Mouse (Mus musculus) hematopoietic stem cell, adult 5-6 weeks (primary cell): ENCODE measurements around the gene Jup. TPM values are rescaled to one million over a fixed set of nuclear protein-coding genes. Genes with fewer than 3 reads are reported as not detected.

Experiments
- ATAC-seq, 2 experiments: fragments of 125-278 bp in 1 of 2; replicated peaks in 1 of 2; 2 replicates each; pipeline ENCODE4 v1.8.0; 2016 to 2017; ENCODE audit warnings: inconsistent platforms in 2 of 2, mild to moderate bottlenecking in 2 of 2, moderate number of reproducible peaks in 2 of 2, low read depth in 1 of 2, moderate TSS enrichment in 1 of 2; ENCODE audit not compliant: low FRiP score in 2 of 2, poor library complexity in 2 of 2, severe bottlenecking in 2 of 2, insufficient read depth in 1 of 2, low TSS enrichment in 1 of 2
- total RNA-seq: library from RNA; stranded (forward); fragments of 172-1452, 232-1000 nt; gene quantifications from 2 replicates; pipeline ENCODE4 v1.2.3, GENCODE M21; 2017

The Jup gene
- total RNA-seq, 1 experiment from 2014 or later: 2.1 TPM

DNA sequence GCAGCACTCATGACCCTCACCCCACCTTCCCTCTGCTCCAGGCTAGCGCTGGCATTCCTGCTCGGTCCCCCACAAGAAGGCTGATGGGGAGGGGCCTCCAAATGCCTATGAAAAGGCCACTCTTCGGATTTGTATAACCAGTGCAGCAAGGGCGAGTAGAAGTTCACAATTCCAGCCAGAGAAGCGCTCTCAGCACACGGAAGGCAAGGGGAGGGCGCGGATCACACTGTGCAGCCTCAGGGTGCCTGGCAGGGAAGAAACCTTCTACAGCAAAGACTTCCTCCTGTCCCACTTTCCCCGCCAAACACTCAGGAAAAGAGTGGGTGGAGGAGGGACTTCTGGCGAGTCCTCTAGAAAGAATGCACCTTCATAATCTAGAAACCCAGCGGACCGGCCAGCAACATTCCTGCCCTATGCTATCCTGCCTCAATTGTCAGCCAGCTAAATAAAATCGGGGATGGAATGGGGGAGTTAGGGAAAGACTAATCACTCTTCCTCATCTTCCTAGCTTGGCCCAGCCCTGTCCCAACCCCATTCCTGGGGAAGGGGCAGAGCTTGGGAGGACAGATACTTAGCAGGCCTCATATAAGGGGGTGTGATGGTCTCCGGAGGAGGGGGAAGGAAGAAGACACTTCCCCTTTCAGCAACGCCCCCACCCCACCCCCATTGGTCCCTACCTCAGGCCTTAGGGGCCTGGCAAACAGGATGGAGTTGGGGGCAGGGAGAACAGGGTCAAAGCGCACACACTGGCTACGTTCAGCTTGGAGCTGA, 1.5 kb downstream of the Jup start:
- no peak for ATAC-seq

DNA sequence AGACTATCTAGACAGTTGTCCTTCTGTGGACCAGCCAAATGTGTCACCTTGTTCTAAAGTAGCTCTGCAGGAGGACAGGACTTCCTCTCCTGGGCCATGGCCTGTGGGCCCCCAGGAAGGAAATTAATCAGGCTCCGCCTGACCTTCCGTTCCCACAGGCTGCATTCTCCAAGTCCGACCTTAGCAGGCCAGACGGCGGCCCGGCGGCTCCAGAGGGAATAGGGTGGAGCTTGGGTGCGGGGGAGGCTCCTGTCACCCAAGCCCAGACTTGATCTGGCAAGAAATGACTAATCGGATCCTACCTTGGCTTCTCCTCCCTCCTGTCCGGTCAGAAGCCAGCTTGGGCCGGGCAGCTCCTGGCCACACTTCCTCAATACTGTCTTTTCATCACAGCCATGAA, 2.4 kb downstream of the Jup start:
- ATAC-seq: no peak

DNA sequence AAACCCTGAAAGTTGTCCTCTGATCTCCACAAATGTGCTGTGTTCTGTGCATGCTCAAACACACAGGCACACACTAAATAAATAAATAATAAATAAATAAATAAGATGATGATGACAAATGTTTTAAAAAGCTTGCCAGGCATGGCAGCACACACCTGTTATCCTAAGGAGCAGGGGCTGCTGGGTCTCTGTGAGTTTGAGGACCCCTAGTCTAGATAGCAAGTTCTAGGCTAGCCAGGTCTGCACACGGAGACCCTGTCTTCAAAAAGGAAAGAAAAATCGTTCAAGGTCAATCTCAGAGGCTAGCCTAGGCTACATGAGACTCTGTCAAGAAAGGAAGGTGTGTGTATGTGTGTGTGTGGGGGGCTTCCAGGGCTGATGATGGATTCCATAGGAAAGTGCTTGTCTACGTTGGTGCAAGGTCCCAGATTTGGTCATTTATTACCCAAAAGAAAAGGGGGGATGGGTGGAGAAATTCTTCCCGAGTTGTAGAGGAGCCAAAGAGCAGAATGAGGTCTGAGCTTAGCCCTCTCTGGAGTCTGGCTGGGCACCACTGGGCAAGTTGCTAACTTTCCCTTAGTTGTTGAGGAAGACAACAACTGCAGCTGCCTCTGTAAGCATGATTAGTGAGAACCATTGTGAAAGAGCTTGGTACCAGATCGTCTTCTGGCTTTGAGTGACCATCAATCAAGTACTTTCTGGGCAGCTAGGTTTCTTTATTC, 3.0 kb downstream of the Jup start:
- ATAC-seq: no peak

DNA sequence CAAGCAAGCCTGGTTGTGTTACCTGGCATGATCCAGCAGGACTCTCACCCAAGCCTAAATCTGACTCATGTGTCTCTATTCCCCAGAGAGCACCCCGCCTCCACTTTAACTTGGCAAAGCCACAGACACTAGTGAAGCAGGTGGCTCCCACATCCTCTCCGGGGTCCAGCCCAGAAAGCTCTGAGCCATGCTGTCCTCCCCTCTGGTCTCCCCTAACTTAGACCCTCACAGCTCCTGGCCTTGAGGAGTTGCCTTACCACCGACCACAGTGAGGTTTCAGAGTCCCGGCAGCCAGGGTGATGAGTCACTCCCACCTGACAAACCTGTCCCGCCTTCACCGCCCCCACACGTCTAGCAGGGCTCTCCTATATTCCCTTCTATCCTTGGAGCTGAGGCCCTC, 3.8 kb downstream of the Jup start:
- ATAC-seq: no peak

DNA sequence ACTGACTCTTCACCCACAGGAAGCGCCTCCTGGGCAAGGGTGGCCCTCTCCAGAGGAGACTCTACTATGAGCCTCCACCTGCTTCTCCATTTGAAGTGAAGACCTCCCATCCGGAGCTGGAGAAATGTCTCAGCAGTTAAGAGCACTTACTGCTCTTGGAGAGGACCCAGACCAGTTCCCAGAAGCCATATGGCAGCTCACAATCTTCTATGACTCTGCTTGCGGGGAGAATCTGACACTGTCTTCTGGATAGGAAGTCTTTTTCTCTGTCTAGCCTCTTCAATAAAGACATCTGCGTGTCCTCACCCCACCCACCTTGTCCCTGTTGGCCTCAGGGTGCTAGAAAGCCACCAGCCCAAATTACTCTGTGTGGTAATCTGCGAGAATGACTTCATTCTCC, 4.6 kb downstream of the Jup start:
- no peak for ATAC-seq

DNA sequence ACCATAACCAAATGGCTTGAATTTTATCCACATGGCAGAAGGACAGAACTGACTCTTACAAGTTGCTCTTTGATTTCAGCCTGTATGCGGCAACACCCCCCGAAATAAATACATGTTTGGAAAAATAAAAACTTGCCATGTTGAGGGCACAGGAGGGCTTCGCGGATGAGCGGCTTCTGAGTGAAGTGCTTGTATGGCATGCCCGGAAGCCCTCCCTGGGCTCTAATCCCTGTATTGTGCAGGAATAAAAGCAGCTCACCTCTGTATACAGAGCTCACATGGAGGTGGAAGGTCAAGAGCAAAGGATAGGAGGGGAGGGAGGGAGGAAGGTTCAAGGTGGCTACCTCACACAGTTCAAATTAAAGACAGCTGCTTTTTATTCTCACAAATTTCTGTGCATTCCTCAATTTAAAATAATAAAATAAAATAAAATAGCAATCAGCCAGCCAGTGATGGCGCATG, 5.6 kb downstream of the Jup start:
- ATAC-seq: no peak

DNA sequence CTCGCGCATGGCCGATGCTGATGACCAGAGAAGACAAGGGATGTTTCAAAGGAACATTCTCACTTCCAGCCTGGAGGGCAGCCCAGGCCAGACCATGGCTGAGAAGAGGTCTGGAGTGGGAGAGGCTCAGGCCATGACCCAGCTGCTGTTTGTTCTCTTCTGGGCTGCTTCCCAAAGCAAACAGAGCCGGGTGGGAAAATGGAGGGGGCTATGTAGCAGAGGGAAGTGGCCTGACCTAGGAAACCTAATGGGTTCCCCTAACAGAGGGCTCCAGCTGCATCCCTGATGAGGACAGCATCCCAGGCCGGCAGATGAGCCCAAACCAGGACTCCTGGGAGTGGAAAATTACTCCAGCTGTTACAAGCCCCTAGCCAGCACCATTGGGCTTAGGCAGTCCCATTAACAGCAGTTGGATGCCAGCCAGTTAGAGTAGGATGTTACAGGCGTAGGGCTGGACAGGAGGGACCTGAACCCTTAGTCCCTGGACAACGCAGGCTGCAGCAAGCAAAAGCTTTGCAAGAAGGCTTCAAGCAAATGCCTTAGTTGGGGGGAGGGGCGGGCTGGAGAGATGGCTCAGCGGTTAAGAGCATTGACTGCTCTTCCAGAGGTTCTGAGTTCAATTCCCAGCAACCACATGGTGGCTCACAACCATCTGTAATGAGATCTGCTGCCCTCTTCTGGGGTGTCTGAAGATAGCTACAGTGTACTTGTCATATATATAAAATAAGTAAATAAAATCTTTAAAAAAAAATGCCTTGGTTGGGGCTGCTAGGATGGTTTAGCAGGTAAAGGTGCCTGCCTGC, 6.3 kb downstream of the Jup start:
- no peak for ATAC-seq

DNA sequence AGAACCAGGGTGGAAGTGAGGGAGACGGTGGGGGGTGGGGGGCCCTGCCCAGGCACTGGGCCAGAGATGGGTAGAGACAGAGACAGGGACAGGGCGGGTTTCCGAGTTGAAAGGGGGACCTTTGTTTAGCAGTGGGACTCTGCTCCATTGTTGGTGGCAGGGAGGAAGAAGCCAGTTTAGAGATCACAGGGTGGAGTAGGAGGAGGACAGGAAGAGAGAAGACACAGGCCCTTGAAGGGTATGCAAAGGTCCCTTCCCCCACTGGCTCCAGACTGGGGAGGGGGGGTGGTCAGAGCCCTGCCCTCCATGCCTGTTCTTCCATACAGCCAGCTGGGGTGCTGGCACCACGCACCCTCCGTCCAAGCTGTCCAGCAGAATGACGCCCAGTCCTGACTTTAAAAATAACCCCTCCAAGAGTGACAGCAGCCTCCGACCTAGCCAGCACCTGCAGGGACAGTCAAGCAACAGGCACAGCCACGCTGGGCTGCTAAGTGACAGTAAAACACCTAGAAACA, 7.6 kb downstream of the Jup start:
- ATAC-seq: no peak

DNA sequence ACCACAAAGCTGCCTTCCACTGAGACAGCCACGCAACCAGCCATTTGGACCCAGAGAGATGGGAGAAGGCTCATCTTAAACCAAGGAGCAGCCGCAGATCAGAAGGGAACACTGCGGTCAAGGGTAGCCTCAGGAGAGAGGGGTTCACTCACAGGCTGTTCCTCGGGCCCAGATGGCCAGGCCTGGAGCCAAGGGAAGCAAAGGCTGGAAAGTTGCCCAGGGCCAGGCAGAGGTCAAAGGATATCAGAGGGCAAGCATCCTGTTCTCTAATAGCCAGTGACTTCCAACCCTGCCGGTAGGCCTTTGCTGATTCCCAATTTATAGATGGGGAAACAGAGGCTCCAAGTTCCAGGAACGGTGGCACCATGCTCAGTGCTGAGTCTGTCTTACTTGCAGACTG, 9.0 kb downstream of the Jup start:
- no peak for ATAC-seq

DNA sequence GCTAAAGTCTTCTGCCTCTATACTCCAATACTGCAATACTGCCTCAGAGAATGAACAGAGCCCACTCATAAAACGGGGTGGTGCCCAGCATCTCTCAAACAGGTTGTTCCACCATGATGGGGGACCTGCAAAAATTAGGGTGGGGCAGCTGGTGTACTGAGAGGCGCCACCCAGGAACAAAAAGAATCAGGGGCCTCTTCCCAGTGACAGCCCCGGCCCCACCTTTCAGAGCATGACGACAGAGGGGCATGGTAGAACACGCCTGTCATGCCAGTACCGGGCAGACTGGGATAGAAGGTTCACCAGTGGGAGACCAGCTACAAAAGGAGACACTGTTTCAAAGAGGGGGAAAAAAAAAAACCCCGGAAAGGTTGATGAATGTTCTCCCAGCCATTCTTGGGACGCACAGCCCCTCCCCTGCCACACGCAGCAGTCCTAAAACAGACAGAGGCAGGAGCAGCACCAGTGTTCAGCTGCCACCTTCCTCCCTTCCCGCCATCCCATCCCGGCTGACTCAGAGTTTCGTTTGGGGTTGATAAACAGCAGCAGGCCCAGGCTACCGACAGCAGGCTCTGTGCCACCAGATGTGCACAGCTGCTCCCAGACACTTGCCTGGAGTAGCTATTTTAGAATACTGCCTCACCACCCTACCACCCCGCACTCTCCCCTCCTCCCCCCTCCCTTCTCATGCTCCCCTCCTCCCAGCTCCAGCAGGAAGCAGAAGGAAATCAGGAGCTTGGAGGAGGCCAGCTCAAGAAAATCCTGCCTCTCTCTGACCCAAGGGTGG, 9.8 kb downstream of the Jup start:
- ATAC-seq: no peak

DNA sequence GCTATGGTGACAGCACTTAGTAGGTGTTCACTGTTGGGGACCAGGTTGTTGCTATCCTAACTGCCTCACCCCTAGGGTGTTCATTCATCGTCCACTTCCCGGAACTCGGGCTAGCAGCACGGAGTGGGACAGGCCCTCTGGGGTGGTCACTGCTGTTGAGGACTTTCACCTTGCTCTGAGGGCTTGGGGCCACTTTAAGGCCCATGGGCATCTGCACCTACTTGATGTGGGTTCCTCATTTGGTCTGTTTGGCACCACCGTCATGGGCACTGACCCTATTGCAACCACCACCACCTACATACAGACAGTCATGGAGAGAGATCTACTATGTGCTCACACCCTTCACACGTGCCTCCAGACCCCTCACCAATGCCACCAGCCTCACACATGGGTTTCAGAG, 10.5 kb downstream of the Jup start:
- ATAC-seq: no peak

DNA sequence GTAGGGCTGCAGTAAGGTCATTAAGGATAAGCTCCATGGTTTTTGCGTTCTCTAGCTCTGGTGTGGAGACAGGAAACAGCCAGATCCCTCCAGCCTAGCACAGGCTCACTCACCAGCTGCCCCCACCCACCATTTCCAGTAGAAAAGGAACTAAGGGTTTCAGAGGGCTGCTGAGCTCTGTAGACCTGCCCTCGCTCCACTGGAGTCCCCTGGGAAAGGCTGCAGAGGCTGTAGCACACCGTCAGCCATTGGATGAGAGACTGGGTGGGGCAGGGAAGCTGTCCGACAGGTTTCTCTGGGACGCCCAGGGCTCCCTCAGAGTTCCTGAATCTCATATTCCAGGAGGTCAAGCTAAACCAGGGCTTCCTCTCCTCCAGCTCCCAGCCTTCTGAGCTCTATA, 11.0 kb downstream of the Jup start:
- no peak for ATAC-seq

DNA sequence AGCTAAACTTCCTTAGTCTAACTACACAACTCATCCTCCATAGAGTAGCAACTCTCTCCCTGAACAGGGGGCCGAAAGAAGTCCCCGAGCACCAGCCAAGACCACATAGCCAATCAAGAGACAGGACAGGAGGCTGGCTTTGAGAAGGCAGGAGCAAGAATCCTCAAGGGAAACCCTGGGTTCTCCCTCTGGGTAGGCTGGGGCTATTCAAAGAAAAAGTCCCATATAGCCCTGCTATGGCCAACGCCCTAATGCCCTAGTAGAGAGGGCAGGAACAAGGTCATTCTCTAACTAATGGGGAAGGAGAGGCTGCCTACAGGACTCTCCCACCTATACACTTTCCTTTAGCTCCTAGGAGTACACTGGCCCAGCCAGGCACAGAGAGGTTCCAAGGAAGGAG, 12.5 kb downstream of the Jup start:
- ATAC-seq: no peak

DNA sequence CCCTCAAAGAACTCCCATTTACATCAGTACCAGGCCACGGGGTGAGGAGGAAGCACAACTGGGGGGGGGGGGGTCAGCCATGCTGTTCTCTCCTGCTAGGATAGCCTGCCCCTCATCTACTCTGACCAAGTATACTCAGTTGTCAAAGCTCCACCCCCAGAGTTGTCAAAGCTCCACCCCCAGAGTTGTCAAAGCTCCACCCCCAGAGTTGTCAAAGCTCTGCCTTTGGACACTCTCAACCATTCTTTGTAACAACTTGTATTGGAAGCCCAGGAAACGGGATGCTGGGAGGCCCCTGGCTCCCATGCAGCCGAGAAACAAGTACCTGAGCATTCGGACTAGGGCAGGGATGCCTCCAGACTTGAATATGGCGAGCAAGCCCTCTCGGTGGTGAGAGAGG, 14.9 kb downstream of the Jup start:
- ATAC-seq: no peak

DNA sequence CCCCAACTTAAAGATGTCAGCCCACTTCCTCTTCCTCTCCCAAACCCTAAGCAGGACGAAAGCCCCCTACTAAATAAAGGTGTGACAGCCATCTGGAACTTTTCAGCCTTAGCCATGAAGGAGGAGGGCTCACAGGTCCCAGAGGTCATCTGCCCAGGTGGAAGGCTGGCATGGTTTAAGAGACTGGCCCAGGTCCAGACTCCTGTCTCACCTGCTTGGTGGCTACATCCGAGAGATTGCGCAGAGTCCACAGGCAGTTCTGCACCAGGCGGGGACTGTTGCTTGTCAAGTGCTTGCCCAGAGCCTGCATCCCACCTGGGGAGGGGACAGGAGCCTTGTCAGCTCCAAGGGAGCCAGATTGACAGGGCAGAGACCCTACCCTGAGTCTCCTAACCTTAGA, 18.3 kb downstream of the Jup start:
- ATAC-seq: no peak

DNA sequence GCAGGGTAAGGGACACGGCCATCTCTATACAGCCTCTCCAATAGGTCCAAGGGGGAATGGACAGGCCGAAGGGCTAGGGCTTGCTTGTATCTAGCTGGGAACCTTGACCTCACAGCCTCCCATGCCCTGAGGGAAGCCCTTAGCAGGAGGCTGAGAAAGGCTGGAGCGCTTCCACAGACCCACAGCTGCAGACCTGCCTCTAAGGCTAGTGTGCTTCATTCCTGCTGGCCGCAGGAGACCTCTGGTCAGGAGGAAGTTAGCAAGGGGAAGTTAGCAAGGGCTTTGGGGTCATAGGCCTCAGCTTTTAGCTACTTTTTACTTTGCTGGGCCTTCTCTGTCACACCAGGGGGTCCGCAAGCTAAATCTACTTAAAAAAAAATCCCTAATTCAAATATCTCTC, 19.1 kb downstream of the Jup start:
- ATAC-seq: no peak

DNA sequence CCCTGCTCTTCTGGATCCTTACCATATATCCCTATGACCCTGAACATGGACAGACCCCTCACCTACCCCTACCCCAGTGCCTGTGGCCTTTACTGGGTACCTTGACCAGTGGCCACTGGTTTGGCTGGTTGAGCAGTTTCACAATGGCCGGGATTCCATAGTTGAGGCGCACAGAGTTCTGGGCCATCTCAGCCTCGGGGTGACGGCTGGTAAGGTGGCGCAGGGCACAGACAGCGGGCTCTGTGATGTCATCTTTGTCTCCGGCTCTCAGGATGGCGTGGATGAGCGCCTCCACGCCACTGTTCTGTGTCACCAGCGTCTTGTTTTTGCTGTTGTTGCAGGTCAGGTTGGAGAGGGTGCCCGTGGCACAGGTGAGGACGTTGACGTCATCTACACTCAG, 19.6 kb downstream of the Jup start:
- ATAC-seq: no peak
